Mouse (Mus musculus) G1E (cell line): ENCODE data around the gene Cd47.

Experiments used
- CTCF ChIP-seq: IDR thresholded peaks from 2 replicates; pipeline ENCODE4 v1.5.1; 2012; ENCODE audit warnings: low read depth, low read length, inconsistent platforms, mixed read lengths
- GATA1 ChIP-seq: IDR thresholded peaks from 2 replicates; pipeline ENCODE4 v1.6.1; 2012; ENCODE audit warnings: borderline replicate concordance, low read length, inconsistent platforms, mixed read lengths
- GATA2 ChIP-seq: IDR thresholded peaks from 2 replicates; pipeline ENCODE4 v1.6.1; 2012; ENCODE audit warnings: low read depth, low read length, inconsistent platforms, borderline replicate concordance
- POLR2AphosphoS5 ChIP-seq: IDR thresholded peaks from 2 replicates; pipeline ENCODE4 v1.6.1; 2012; ENCODE audit warnings: low read depth, low read length, inconsistent platforms; ENCODE audit not compliant: insufficient replicate concordance
- TAL1 ChIP-seq: conservative IDR thresholded peaks from 2 replicates; pipeline ENCODE4 v1.6.1; 2012; ENCODE audit warnings: low read depth, low read length, inconsistent platforms, mixed read lengths

- TF ChIP-seq CTCF (no peak), GATA1 (no peak), POLR2AphosphoS5 (no peak), GATA2 (no peak), TAL1 (no peak)
Observed at GRCm38 (mm10) chr16:49951288-49951691, 151.0 kb downstream of the Cd47 start.
